Mouse (Mus musculus) liver, embryonic 12.5 days (tissue): ENCODE data around the gene Hoxb9. TPM values are rescaled to one million over a fixed set of nuclear protein-coding genes. Genes with fewer than 3 reads are reported as not detected.
A peak's percentile ranks its signal among the peaks of the same experiment; 100 is the strongest.

Experiments
- ATAC-seq: fragments of 200-750 bp; cut with Nextera tagmentation; 2 replicates; pipeline ENCODE4 v1.8.0; 2017; ENCODE audit warnings: moderate number of reproducible peaks, mild to moderate bottlenecking, moderate library complexity
- H3K27ac ChIP-seq: fragments of 300-500 bp; sonication (generic); 2 replicates; pipeline ENCODE4 v1.5.1; 2016; ENCODE audit warnings: mild to moderate bottlenecking
- H3K27me3 ChIP-seq: fragments of 300-500 bp; sonication (generic); replicated peaks from 2 replicates; pipeline ENCODE4 v1.6.1; 2016; ENCODE audit warnings: mild to moderate bottlenecking, moderate library complexity
- H3K36me3 ChIP-seq: fragments of 300-500 bp; sonication (generic); 2 replicates; pipeline ENCODE4 v1.6.1; 2016; ENCODE audit warnings: mild to moderate bottlenecking, moderate library complexity
- H3K4me1 ChIP-seq: fragments of 300-500 bp; sonication (generic); 2 replicates; pipeline ENCODE4 v1.6.1; 2016
- H3K4me2 ChIP-seq: fragments of 300-500 bp; sonication (generic); 2 replicates; pipeline ENCODE4 v1.6.1; 2016; ENCODE audit warnings: mild to moderate bottlenecking, moderate library complexity
- H3K4me3 ChIP-seq: fragments of 300-500 bp; sonication (generic); 2 replicates; pipeline ENCODE4 v1.5.1; 2016; ENCODE audit warnings: mild to moderate bottlenecking, moderate library complexity
- H3K9ac ChIP-seq: fragments of 300-500 bp; sonication (generic); 2 replicates; pipeline ENCODE4 v1.6.1; 2016; ENCODE audit warnings: mild to moderate bottlenecking, moderate library complexity
- H3K9me3 ChIP-seq: fragments of 300-500 bp; sonication (generic); replicated peaks from 2 replicates; pipeline ENCODE4 v1.6.1; 2016; ENCODE audit warnings: mild to moderate bottlenecking, moderate library complexity
- WGBS: fragments of 180-500 bp; shearing (Covaris S2); methylation state at CpG from one replicate; pipeline ENCODE4 v1.1.7; 2016; ENCODE audit not compliant: insufficient replicate concordance; 5-methylcytosine and 5-hydroxymethylcytosine counted together
- polyA plus RNA-seq: library from polyadenylated mRNA; unstranded; fragments of >200 nt; fragmentation: Nextera tagmentation; extraction: Ambion mirVana; gene quantifications from 2 replicates; pipeline ENCODE4 v1.2.1, GENCODE M21; 2016

Gene Hoxb9
- polyA plus RNA-seq, 1 experiment from 2014 or later, result not detected

GRCm38 (mm10) chr11:96297968-96298635, 26.8 kb downstream of the Hoxb9 start:
- Histone ChIP-seq H3K4me2 (no peak overlapping the region), H3K27me3 (peaks cover 100% of the 10 kb centered on the region), H3K36me3 (no peaks in the 10 kb centered on the region), H3K4me3 (no peak overlapping the region), H3K27ac (no peak overlapping the region), H3K9me3 (no peaks in the 10 kb centered on the region), H3K9ac (no peak overlapping the region), H3K4me1 (peaks cover 13% of the 10 kb centered on the region; the same call in 1 of the 2 replicates)
- no peak for ATAC-seq
- WGBS, result 22% methylated on average over 11 of the region's 11 CpGs

GRCm38 (mm10) chr11:96298895-96299667, 27.8 kb downstream of the Hoxb9 start:
- Histone ChIP-seq H3K36me3 (no peaks in the 10 kb centered on the region), H3K4me1 (peaks cover 14% of the 10 kb centered on the region; the same call in 1 of the 2 replicates), H3K9ac (no peak overlapping the region), H3K27ac (no peak overlapping the region), H3K27me3 (peaks cover 100% of the 10 kb centered on the region), H3K9me3 (no peaks in the 10 kb centered on the region), H3K4me2 (peak overlapping the region; percentile 52), H3K4me3 (peak overlapping the region; percentile 25)
- 2% methylated on average over 65 of the region's 66 CpGs for WGBS
- ATAC-seq, result no peak

- H3K4me2 ChIP-seq, result peak overlapping the region; percentile 52; the same call in 1 of the 2 replicates
- H3K36me3 ChIP-seq, result no peaks in the 10 kb centered on the region
- peaks cover 100% of the 10 kb centered on the region for H3K27me3 ChIP-seq
- 0 out of 2 replicates have a peak, but pooled peaks cover 10% of the 10 kb centered on the region for H3K4me1 ChIP-seq
- ATAC-seq, result no peak
- H3K9me3 ChIP-seq, result no peaks in the 10 kb centered on the region
- H3K4me3 ChIP-seq, result no peak overlapping the region
- 1% methylated on average over 9 of the region's 9 CpGs for WGBS
- no peak overlapping the region for H3K9ac ChIP-seq
- H3K27ac ChIP-seq, result no peak overlapping the region
Observed at GRCm38 (mm10) chr11:96299781-96300180, 28.5 kb downstream of the Hoxb9 start.

- Histone ChIP-seq H3K4me3 (no peak overlapping the region), H3K9me3 (no peaks in the 10 kb centered on the region), H3K27me3 (peaks cover 100% of the 10 kb centered on the region), H3K4me2 (peak overlapping the region; percentile 26), H3K9ac (no peak overlapping the region), H3K4me1 (0 out of 2 replicates have a peak, but pooled peaks cover 7% of the 10 kb centered on the region), H3K27ac (no peak overlapping the region), H3K36me3 (no peaks in the 10 kb centered on the region)
- 2% methylated on average over 35 of the region's 35 CpGs for WGBS
- ATAC-seq, result no peak
Observed at GRCm38 (mm10) chr11:96300354-96301063, 29.3 kb downstream of the Hoxb9 start.

- Histone ChIP-seq H3K9me3 (no peaks in the 10 kb centered on the region), H3K27ac (no peak overlapping the region), H3K27me3 (peaks cover 100% of the 10 kb centered on the region), H3K4me2 (no peak overlapping the region), H3K9ac (no peak overlapping the region), H3K4me3 (no peak overlapping the region), H3K4me1 (0 out of 2 replicates have a peak, but pooled peaks cover 7% of the 10 kb centered on the region), H3K36me3 (no peaks in the 10 kb centered on the region)
- 20% methylated on average over 10 of the region's 10 CpGs for WGBS
- no peak for ATAC-seq
Observed at GRCm38 (mm10) chr11:96301064-96301431, 29.8 kb downstream of the Hoxb9 start.

- Histone ChIP-seq H3K36me3 (no peaks in the 10 kb centered on the region), H3K4me3 (no peak overlapping the region), H3K9me3 (no peaks in the 10 kb centered on the region), H3K4me2 (no peak overlapping the region), H3K27me3 (peaks cover 100% of the 10 kb centered on the region), H3K27ac (no peak overlapping the region), H3K9ac (no peak overlapping the region), H3K4me1 (0 out of 2 replicates have a peak, but pooled peaks cover 7% of the 10 kb centered on the region)
- ATAC-seq, result no peak
- WGBS, result 17% methylated on average over 15 of the region's 15 CpGs
Observed at GRCm38 (mm10) chr11:96301837-96302236, 30.6 kb downstream of the Hoxb9 start.

GRCm38 (mm10) chr11:96302381-96303150, 31.3 kb downstream of the Hoxb9 start:
- Histone ChIP-seq H3K27me3 (peaks cover 100% of the 10 kb centered on the region), H3K27ac (no peak overlapping the region), H3K4me3 (no peak overlapping the region), H3K4me1 (0 out of 2 replicates have a peak, but pooled peaks cover 7% of the 10 kb centered on the region), H3K36me3 (no peaks in the 10 kb centered on the region), H3K4me2 (no peak overlapping the region), H3K9ac (no peak overlapping the region), H3K9me3 (no peaks in the 10 kb centered on the region)
- no peak for ATAC-seq
- WGBS, result 29% methylated on average over 23 of the region's 23 CpGs

- under 1% methylated on average over 69 of the region's 69 CpGs for WGBS
- 0 out of 2 replicates have a peak within 1 kb of the TSS, but pooled peaks have one; percentile 25 for H3K27ac ChIP-seq
Observed at GRCm38 (mm10) chr11:96303151-96304099, 32.2 kb downstream of the Hoxb9 start, which contains the start of gene Hoxb5. TSS of gene Hoxb5 (plus strand) at chr11:96303336.

GRCm38 (mm10) chr11:96304381-96305195, 33.3 kb downstream of the Hoxb9 start:
- H3K9ac ChIP-seq, result no peak overlapping the region
- H3K4me2 ChIP-seq, result peak overlapping the region; percentile 58

More at GRCm38 (mm10) chr11:96303151-96304099, 32.2 kb downstream of the Hoxb9 start, which contains the start of gene Hoxb5:
- Histone ChIP-seq H3K27me3 (peaks cover 100% of the 10 kb centered on the region), H3K36me3 (no peaks in the 10 kb centered on the region), H3K4me2 (peak within 1 kb of the TSS; percentile 58), H3K4me3 (peak within 1 kb of the TSS; percentile 34), H3K9ac (peak within 1 kb of the TSS; percentile 52; the same call in 1 of the 2 replicates), H3K9me3 (no peaks in the 10 kb centered on the region), H3K4me1 (0 out of 2 replicates have a peak, but pooled peaks cover 7% of the 10 kb centered on the region)
- no peak for ATAC-seq

More at GRCm38 (mm10) chr11:96304381-96305195, 33.3 kb downstream of the Hoxb9 start:
- H3K4me3 ChIP-seq, result peak overlapping the region; percentile 27
- no peak overlapping the region for H3K27ac ChIP-seq
- no peaks in the 10 kb centered on the region for H3K9me3 ChIP-seq
- no peak for ATAC-seq
- peaks cover 100% of the 10 kb centered on the region for H3K27me3 ChIP-seq
- no peaks in the 10 kb centered on the region for H3K36me3 ChIP-seq
- 0 out of 2 replicates have a peak, but pooled peaks cover 7% of the 10 kb centered on the region for H3K4me1 ChIP-seq
- WGBS, result 4% methylated on average over 38 of the region's 38 CpGs
